Mouse (Mus musculus) forebrain, embryonic 11.5 days (tissue): ENCODE measurements at regions not wholly inside any gene's neighbourhood (a gene's known extent, or its start where the extent isn't known, plus 50 kb on each side); places are given as distances from the start of the nearest gene placed in this dataset.

Experiments
- ATAC-seq: fragments of 200-750 bp; cut with Nextera tagmentation; replicated peaks from 2 replicates; pipeline ENCODE4 v1.8.0; 2017; ENCODE audit warnings: moderate TSS enrichment; ENCODE audit not compliant: low FRiP score
- DNase-seq: peaks from one replicate; pipeline ENCODE4 v3.0.0-alpha.2; 2017; ENCODE audit warnings: low spot score
- H3K27ac ChIP-seq: fragments of 300-500 bp; sonication (generic); 2 replicates; pipeline ENCODE4 v1.5.1; 2014; ENCODE audit warnings: low read depth, low read length
- H3K27me3 ChIP-seq: fragments of 300-500 bp; sonication (generic); 2 replicates; pipeline ENCODE4 v1.6.1; 2014; ENCODE audit warnings: mild to moderate bottlenecking, low read length, mixed read lengths; ENCODE audit not compliant: control insufficient read depth, insufficient read depth
- H3K36me3 ChIP-seq: fragments of 300-500 bp; sonication (generic); 2 replicates; pipeline ENCODE4 v1.6.1; 2014; ENCODE audit warnings: mild to moderate bottlenecking, low read length, moderate library complexity, mixed read lengths; ENCODE audit not compliant: control insufficient read depth, insufficient read depth
- H3K4me1 ChIP-seq: fragments of 300-500 bp; sonication (generic); replicated peaks from 2 replicates; pipeline ENCODE4 v1.6.1; 2014; ENCODE audit warnings: low read length, mixed read lengths; ENCODE audit not compliant: control insufficient read depth, insufficient read depth
- H3K4me2 ChIP-seq: fragments of 300-500 bp; sonication (generic); 2 replicates; pipeline ENCODE4 v1.6.1; 2014; ENCODE audit warnings: low read depth, mild to moderate bottlenecking, low read length, moderate library complexity, mixed read lengths; ENCODE audit not compliant: severe bottlenecking
- H3K4me3 ChIP-seq: fragments of 300-500 bp; sonication (generic); 2 replicates; pipeline ENCODE4 v1.5.1; 2014; ENCODE audit warnings: low read depth, low read length
- H3K9ac ChIP-seq: fragments of 300-500 bp; sonication (generic); 2 replicates; pipeline ENCODE4 v1.6.1; 2014; ENCODE audit warnings: low read length
- H3K9me3 ChIP-seq: fragments of 300-500 bp; sonication (generic); 2 replicates; pipeline ENCODE4 v1.6.1; 2016; ENCODE audit warnings: low read length, mixed read lengths; ENCODE audit not compliant: control insufficient read depth
- WGBS: fragments of 180-500 bp; shearing (Covaris S2); extraction: QIAGEN DNeasy Blood & Tissue Kit; methylation state at CpG from one replicate; pipeline ENCODE4 v1.1.7; 2014; 5-methylcytosine and 5-hydroxymethylcytosine counted together

- WGBS: 89% methylated on average over 2 of the region's 2 CpGs
- H3K27ac ChIP-seq: no peak overlapping the region
- no peaks in the 10 kb centered on the region for H3K36me3 ChIP-seq
- H3K9me3 ChIP-seq: no peaks in the 10 kb centered on the region
- H3K4me1 ChIP-seq: no peaks in the 10 kb centered on the region
- DNase-seq: no peak
- no peaks in the 10 kb centered on the region for H3K27me3 ChIP-seq
- H3K4me3 ChIP-seq: no peak overlapping the region
- H3K9ac ChIP-seq: no peak overlapping the region
- ATAC-seq: no peak
- no peak overlapping the region for H3K4me2 ChIP-seq
Observed at GRCm38 (mm10) chr13:115986282-115986681, 323.2 kb downstream of the Isl1 start.

GRCm38 (mm10) chr13:115985715-115986114, 323.8 kb downstream of the Isl1 start:
- 94% methylated on average over 3 of the region's 3 CpGs for WGBS
- H3K4me1 ChIP-seq: no peaks in the 10 kb centered on the region

GRCm38 (mm10) chr13:115977890-115978203, 331.6 kb downstream of the Isl1 start:
- 31% methylated on average over 3 of the region's 3 CpGs for WGBS
- ATAC-seq: peak; percentile 56
- Histone ChIP-seq H3K9me3 (no peaks in the 10 kb centered on the region), H3K36me3 (no peaks in the 10 kb centered on the region), H3K9ac (no peak overlapping the region), H3K4me2 (no peak overlapping the region), H3K4me3 (no peak overlapping the region), H3K4me1 (0 out of 2 replicates have a peak, but pooled peaks cover 4% of the 10 kb centered on the region), H3K27me3 (no peaks in the 10 kb centered on the region), H3K27ac (no peak overlapping the region)
- DNase-seq: no peak

More at GRCm38 (mm10) chr13:115985715-115986114, 323.8 kb downstream of the Isl1 start:
- Histone ChIP-seq H3K4me3 (no peak overlapping the region), H3K27me3 (no peaks in the 10 kb centered on the region), H3K36me3 (no peaks in the 10 kb centered on the region), H3K4me2 (no peak overlapping the region), H3K9me3 (no peaks in the 10 kb centered on the region), H3K9ac (no peak overlapping the region), H3K27ac (no peak overlapping the region)
- DNase-seq (no peak), ATAC-seq (no peak)

- 0 out of 2 replicates have a peak, but pooled peaks cover 4% of the 10 kb centered on the region for H3K4me1 ChIP-seq
- H3K27me3 ChIP-seq: no peaks in the 10 kb centered on the region
- DNase-seq (no peak), ATAC-seq (peak; percentile 23; the same call in 1 of the 2 replicates)
- no peaks in the 10 kb centered on the region for H3K36me3 ChIP-seq
- H3K4me3 ChIP-seq: no peak overlapping the region
- no peak overlapping the region for H3K9ac ChIP-seq
- H3K9me3 ChIP-seq: no peaks in the 10 kb centered on the region
- no peak overlapping the region for H3K27ac ChIP-seq
- 40% methylated on average over 7 of the region's 7 CpGs for WGBS
- H3K4me2 ChIP-seq: no peak overlapping the region
Observed at GRCm38 (mm10) chr13:115977118-115977889, 332.2 kb downstream of the Isl1 start.
